In the genomic region with DNA sequence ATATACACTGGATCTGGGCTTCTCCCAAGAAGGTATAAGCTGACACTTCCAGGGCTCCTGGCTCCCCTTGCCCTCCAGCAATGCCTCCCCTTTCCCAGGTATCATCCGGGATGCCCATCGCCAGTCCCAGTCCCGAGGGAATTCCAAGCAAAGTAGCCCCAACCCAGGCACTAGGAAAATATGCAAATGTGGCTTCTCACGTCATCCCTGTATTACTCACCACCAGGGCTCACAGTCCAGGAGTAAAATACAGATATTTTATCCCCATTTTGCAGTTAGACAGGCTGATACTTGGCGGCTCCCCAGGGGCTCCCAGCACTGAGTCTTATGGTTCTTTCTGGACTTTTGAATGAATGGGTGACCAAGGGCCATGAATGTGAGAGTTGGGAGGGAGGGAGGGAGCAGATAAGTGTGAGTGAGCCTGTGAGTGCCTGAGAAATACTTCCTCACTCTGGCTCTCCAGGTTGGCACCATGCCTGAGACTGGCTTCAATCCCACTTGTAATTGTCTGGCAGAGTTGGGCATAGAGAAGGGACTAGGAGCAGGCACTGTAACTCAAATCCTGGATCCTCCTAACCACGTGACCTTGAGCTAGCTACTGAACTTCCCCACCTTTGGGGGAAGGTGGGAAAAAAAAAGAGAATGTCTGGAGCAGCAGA, we compare ENCODE assay signal across 9 mouse cellular contexts. TPM values are rescaled to one million over a fixed set of nuclear protein-coding genes. Genes with fewer than 3 reads are reported as not detected.
DNase-seq lines count a peak whose midpoint lies in the region; ATAC-seq and TF ChIP-seq lines count a peak whose summit lies in the region.
"Had no signal": no experiment of that assay in that cellular context is flagged by ENCODE, and none has a peak within 500 bp of the region (broad histone marks: within the 10 kb centered on the region; RNA-seq: fewer than 3 reads in every experiment).

No protein-coding gene starts in this region.

- no peak overlapping the region for H3K27ac ChIP-seq in hindbrain, embryonic 14.5 days
- no peak overlapping the region for H3K27ac ChIP-seq in hindbrain, embryonic 12.5 days
- H3K27ac ChIP-seq in midbrain, embryonic 15.5 days = no peak overlapping the region

- H3K79me2 ChIP-seq in C2C12 (ENCODE audit: control insufficient read depth, insufficient read depth) = no peaks in the 10 kb centered on the region

- no peaks in the 10 kb centered on the region for H3K36me3 ChIP-seq in hindbrain, embryonic 14.5 days (replicated peaks; ENCODE audit: control insufficient read depth, insufficient read depth)
- H3K36me3 ChIP-seq in hindbrain, embryonic 12.5 days = no peaks in the 10 kb centered on the region
- H3K36me3 ChIP-seq in C2C12 (ENCODE audit: control insufficient read depth, insufficient read depth) = no peaks in the 10 kb centered on the region
- no peaks in the 10 kb centered on the region for H3K36me3 ChIP-seq in midbrain, embryonic 15.5 days (replicated peaks)

- no peak for TF ChIP-seq CTCF in C2C12 (IDR thresholded peaks at IDR 0.05; ENCODE audit: control insufficient read depth, insufficient read depth, insufficient read length)

- H3K4me3 ChIP-seq in hindbrain, embryonic 14.5 days (replicated peaks; ENCODE audit: low read length) = no peak overlapping the region
- no peak overlapping the region for H3K4me3 ChIP-seq in hindbrain, embryonic 12.5 days
- no peak overlapping the region for H3K4me3 ChIP-seq in C2C12 (ENCODE audit: insufficient read depth, poor library complexity, severe bottlenecking)
- H3K4me3 ChIP-seq in midbrain, embryonic 15.5 days = no peak overlapping the region

- H3K9me3 ChIP-seq in hindbrain, embryonic 14.5 days (ENCODE audit: control insufficient read depth, low read length) = 0 out of 2 replicates have a peak, but pooled peaks cover 2% of the 10 kb centered on the region
- no peaks in the 10 kb centered on the region for H3K9me3 ChIP-seq in hindbrain, embryonic 12.5 days (replicated peaks)
- no peaks in the 10 kb centered on the region for H3K9me3 ChIP-seq in midbrain, embryonic 15.5 days

- no peak overlapping the region for H3ac ChIP-seq in C2C12 (ENCODE audit: control insufficient read depth, insufficient read length, low read depth)

- peak; percentile 65 for DNase-seq in hindbrain, embryonic 14.5 days (ENCODE audit: low spot score)
- peak; percentile 77 for DNase-seq in 3134 (ENCODE audit: extremely low read depth, insufficient read length, low spot score)
- peak; percentile 59 to 78 for DNase-seq in cerebellum, postnatal 25 days
- no peak for DNase-seq in thymus, postnatal 0 days (ENCODE audit: low spot score)
- DNase-seq: kidney, adult 11 months had no signal

- 55% methylated on average over 6 of the region's 6 CpGs for WGBS in hindbrain, embryonic 14.5 days
- 67% methylated on average over 6 of the region's 6 CpGs for WGBS in hindbrain, embryonic 12.5 days
- WGBS in midbrain, embryonic 15.5 days = 56% methylated on average over 6 of the region's 6 CpGs

- ATAC-seq in hindbrain, embryonic 14.5 days (ENCODE audit: low FRiP score) = no peak
- ATAC-seq in hindbrain, embryonic 12.5 days (ENCODE audit: low FRiP score) = no peak
- ATAC-seq in midbrain, embryonic 15.5 days (replicated peaks) = no peak
- ATAC-seq: midbrain, embryonic 16.5 days had no signal

- H3K27me3 ChIP-seq in hindbrain, embryonic 14.5 days (ENCODE audit: control insufficient read depth, insufficient read depth, low read length) = no peaks in the 10 kb centered on the region
- peaks cover 4% of the 10 kb centered on the region; the same call in 1 of the 2 replicates for H3K27me3 ChIP-seq in hindbrain, embryonic 12.5 days
- H3K27me3 ChIP-seq in C2C12 (ENCODE audit: control insufficient read depth, insufficient read depth, insufficient read length) = no peaks in the 10 kb centered on the region
- no peaks in the 10 kb centered on the region; the same call in 1 of the 2 replicates for H3K27me3 ChIP-seq in midbrain, embryonic 15.5 days (replicated peaks)

- H3K4me2 ChIP-seq in hindbrain, embryonic 14.5 days (replicated peaks) = no peak overlapping the region
- no peak overlapping the region for H3K4me2 ChIP-seq in hindbrain, embryonic 12.5 days (replicated peaks)
- no peak overlapping the region for H3K4me2 ChIP-seq in midbrain, embryonic 15.5 days

- no peak overlapping the region for H3K9ac ChIP-seq in hindbrain, embryonic 14.5 days
- no peak overlapping the region for H3K9ac ChIP-seq in hindbrain, embryonic 12.5 days
- H3K9ac ChIP-seq in midbrain, embryonic 15.5 days = no peak overlapping the region

- no peaks in the 10 kb centered on the region for H3K79me3 ChIP-seq in C2C12 (ENCODE audit: low read depth)

- H3K4me1 ChIP-seq in hindbrain, embryonic 14.5 days (replicated peaks; ENCODE audit: control insufficient read depth, insufficient read depth, low read length) = 0 out of 2 replicates have a peak, but pooled peaks cover 3% of the 10 kb centered on the region
- H3K4me1 ChIP-seq in hindbrain, embryonic 12.5 days = peaks cover 21% of the 10 kb centered on the region
- H3K4me1 ChIP-seq in midbrain, embryonic 15.5 days = peaks cover 9% of the 10 kb centered on the region; the same call in 1 of the 2 replicates

TF ChIP-seq in C2C12, 6 proteins besides CTCF, POLR2A, EP300 and RAD21:
- TF ChIP-seq CEBPB (IDR thresholded peaks at IDR 0.05; ENCODE audit: low read depth) (no peak), FOSL1 (IDR thresholded peaks at IDR 0.05; ENCODE audit: insufficient read depth, low read length, poor library complexity, severe bottlenecking) (peak; percentile 8), USF1 (IDR thresholded peaks at IDR 0.05; ENCODE audit: low read depth) (peak; percentile 86)

RNA-seq across cellular contexts. Expression of gene Stac2, which starts 8.8 kb away (rescaled TPM):
- polyA plus RNA-seq in hindbrain, embryonic 14.5 days (2014; fragmentation: Nextera tagmentation; extraction: Ambion mirVana) = 6.7 and 7.3 TPM in 2 replicates
- 2.1 and 2.2 TPM in 2 replicates for polyA plus RNA-seq in hindbrain, embryonic 12.5 days (2016; fragmentation: Nextera tagmentation; extraction: Ambion mirVana)
- 34.6 TPM for polyA plus RNA-seq in C2C12 (2012; fragmentation: generic; extraction: Trizol)
- polyA plus RNA-seq in midbrain, embryonic 15.5 days (2015; fragmentation: Nextera tagmentation; extraction: Ambion mirVana) = 2.6 and 3.9 TPM in 2 replicates
- polyA plus RNA-seq in thymus, postnatal 0 days (2015; fragmentation: Nextera tagmentation; extraction: Ambion mirVana) = 0.23 and 0.45 TPM in 2 replicates

RNA-seq across cellular contexts. Expression of gene Rpl19, which starts 35.5 kb away (rescaled TPM):
- 614 and 694 TPM in 2 replicates for polyA plus RNA-seq in hindbrain, embryonic 14.5 days (2014; fragmentation: Nextera tagmentation; extraction: Ambion mirVana)
- polyA plus RNA-seq in hindbrain, embryonic 12.5 days (2016; fragmentation: Nextera tagmentation; extraction: Ambion mirVana) = 675 and 726 TPM in 2 replicates
- 3,682 TPM for polyA plus RNA-seq in C2C12 (2012; fragmentation: generic; extraction: Trizol)
- 622 and 634 TPM in 2 replicates for polyA plus RNA-seq in midbrain, embryonic 15.5 days (2015; fragmentation: Nextera tagmentation; extraction: Ambion mirVana)
- 1,510 and 1,580 TPM in 2 replicates for polyA plus RNA-seq in thymus, postnatal 0 days (2015; fragmentation: Nextera tagmentation; extraction: Ambion mirVana)

RNA-seq across cellular contexts. Expression of gene Cacnb1, which starts 39.2 kb away (rescaled TPM):
- 40.0 and 40.3 TPM in 2 replicates for polyA plus RNA-seq in hindbrain, embryonic 14.5 days (2014; fragmentation: Nextera tagmentation; extraction: Ambion mirVana)
- polyA plus RNA-seq in hindbrain, embryonic 12.5 days (2016; fragmentation: Nextera tagmentation; extraction: Ambion mirVana) = 39.6 and 43.5 TPM in 2 replicates
- polyA plus RNA-seq in C2C12 (2012; fragmentation: generic; extraction: Trizol) = 6.1 TPM
- polyA plus RNA-seq in midbrain, embryonic 15.5 days (2015; fragmentation: Nextera tagmentation; extraction: Ambion mirVana) = 72.0 and 75.2 TPM in 2 replicates
- 3.9 and 5.0 TPM in 2 replicates for polyA plus RNA-seq in thymus, postnatal 0 days (2015; fragmentation: Nextera tagmentation; extraction: Ambion mirVana)
